Mouse (Mus musculus) 416B (cell line): ENCODE measurements at regions not wholly inside any gene's neighbourhood (a gene's known extent, or its start where the extent isn't known, plus 50 kb on each side); places are given as distances from the start of the nearest gene placed in this dataset.

Experiments
- DNase-seq: peaks from one replicate; pipeline ENCODE4 v3.0.0; 2011; ENCODE audit warnings: low read depth

DNA sequence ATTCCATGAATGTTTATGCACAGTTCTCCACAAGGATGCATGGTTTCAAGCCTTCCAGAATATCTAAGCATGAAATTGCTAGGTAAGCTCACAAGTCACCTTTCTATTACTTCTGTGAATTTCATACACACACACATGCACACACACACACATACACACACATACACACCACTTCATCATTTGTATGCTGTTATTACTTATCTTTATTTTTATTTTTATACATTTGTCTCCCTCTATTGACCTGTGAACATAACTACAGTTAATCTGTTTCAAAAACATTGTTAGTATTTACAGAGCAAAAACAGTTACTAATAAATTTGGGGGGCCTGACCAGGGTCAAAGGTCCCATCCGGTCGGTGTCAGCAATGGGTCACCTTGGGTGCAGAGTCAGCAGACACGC, 212.6 kb upstream of the Depdc1a start:
- peak; percentile 6 for DNase-seq

DNA sequence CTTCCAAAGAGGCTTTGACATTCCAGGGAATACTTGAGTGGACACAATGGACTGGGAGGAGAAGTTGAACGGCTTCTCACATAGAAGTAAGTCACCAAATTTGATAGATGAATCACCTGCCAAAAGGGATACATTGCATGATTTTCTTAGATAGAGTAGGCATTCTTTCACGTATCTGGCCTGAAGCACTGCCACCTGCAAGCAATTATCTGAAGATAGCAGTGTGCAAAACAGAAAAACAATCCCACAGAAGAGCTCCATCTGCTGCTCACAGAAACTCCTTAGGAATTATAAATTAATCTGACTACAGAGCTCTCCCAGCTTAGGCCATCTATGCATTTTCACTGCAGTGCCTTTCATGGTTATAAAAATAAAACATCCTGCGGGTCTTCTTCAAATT, 177.8 kb upstream of the Depdc1a start:
- no peak for DNase-seq

GRCm38 (mm10) chr3:159348053-159348452, 147.2 kb upstream of the Depdc1a start:
- DNase-seq = no peak

DNA sequence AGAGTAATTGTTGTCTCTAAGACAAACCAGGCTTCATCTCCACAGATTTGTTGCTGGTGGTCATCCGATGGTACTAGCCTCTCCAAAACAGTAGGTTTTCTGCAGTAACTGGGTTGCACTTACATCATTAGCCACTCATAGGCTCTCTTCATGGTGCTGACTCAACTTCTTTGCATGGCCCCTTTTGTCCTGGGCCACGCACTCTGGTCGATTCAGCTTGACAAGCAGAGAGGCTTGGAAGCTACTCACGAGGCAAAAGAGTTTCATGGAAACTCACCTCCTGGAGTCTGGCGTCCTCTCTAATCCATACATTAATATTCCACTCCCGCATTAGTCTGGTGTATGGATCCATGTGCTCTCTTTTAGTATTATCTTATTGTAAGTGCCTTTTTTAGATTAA, 141.5 kb upstream of the Depdc1a start:
- DNase-seq = no peak

DNA sequence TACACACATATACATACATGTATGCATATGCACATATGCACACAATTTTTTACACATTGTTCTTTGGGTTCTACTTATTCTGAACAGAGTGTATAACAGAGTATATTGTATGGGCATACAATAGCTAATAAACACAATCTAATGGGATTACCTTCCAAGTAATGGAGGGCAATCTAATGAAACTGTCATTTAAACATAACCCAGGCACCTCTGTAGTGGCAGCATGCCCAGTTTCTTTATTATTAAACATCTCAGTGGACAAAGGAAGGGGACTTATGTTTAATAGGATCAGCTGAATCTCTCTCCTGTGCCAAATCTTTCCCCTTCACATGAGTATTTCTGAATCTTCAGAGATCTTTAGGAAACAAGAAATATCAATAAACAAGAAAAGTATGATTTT, 122.1 kb upstream of the Depdc1a start:
- DNase-seq = no peak
